Mouse (Mus musculus) thymus, adult 2 months (tissue): ENCODE measurements around the gene Garem2. TPM values are rescaled to one million over a fixed set of nuclear protein-coding genes. Genes with fewer than 3 reads are reported as not detected.

Experiments used
- DNase-seq: peaks from one replicate; pipeline ENCODE4 v3.0.0; 2021
- H3K27ac ChIP-seq: fragments of 200-500 bp; 2 replicates; pipeline ENCODE4 v1.5.1; 2012; ENCODE audit warnings: low read length, control low read depth; ENCODE audit not compliant: control insufficient read depth, insufficient read depth
- H3K27me3 ChIP-seq: fragments of 200-500 bp; 2 replicates; pipeline ENCODE4 v1.6.1; 2012; ENCODE audit warnings: mild to moderate bottlenecking, low read length, moderate library complexity, mixed read lengths; ENCODE audit not compliant: control insufficient read depth, insufficient read depth
- H3K36me3 ChIP-seq: fragments of 200-500 bp; 2 replicates; pipeline ENCODE4 v1.6.1; 2012; ENCODE audit warnings: mild to moderate bottlenecking, low read length, moderate library complexity; ENCODE audit not compliant: control insufficient read depth, insufficient read depth
- H3K4me1 ChIP-seq: fragments of 200-500 bp; replicated peaks from 2 replicates; pipeline ENCODE4 v1.6.1; 2012; ENCODE audit warnings: low read length; ENCODE audit not compliant: control insufficient read depth, insufficient read depth
- H3K4me3 ChIP-seq: fragments of 200-500 bp; 2 replicates; pipeline ENCODE4 v1.5.1; 2012; ENCODE audit warnings: mild to moderate bottlenecking, low read length, control low read depth, moderate library complexity; ENCODE audit not compliant: control insufficient read depth, insufficient read depth
- CTCF ChIP-seq: fragments of 200-500 bp; IDR thresholded peaks from 2 replicates; pipeline ENCODE4 v1.5.1; 2012; ENCODE audit warnings: mild to moderate bottlenecking, control low read depth, low read length, moderate library complexity, borderline replicate concordance; ENCODE audit not compliant: control insufficient read depth, poor library complexity, insufficient read depth; ENCODE audit errors: extremely low read depth
- POLR2A ChIP-seq: fragments of 200-500 bp; IDR thresholded peaks from 2 replicates; pipeline ENCODE4 v1.6.1; 2012; ENCODE audit warnings: mild to moderate bottlenecking, low read length, control low read depth, moderate library complexity; ENCODE audit not compliant: control insufficient read depth, poor library complexity, insufficient read depth; ENCODE audit errors: extremely low read depth
- WGBS: fragments of 180-500 bp; shearing (Covaris S2); methylation state at CpG from one replicate; pipeline ENCODE4 v1.1.7; 2018; 5-methylcytosine and 5-hydroxymethylcytosine counted together
- polyA plus RNA-seq: library from polyadenylated mRNA; depleted of rRNA; stranded (reverse); fragments of >200 nt; gene quantifications from 2 replicates; pipeline ENCODE4 v1.2.3, GENCODE M21; 2012

The Garem2 gene
- polyA plus RNA-seq, 1 experiment = 0.09 TPM

GRCm38 (mm10) chr5:30138193-30138592, 33.2 kb downstream of the Garem2 start:
- Histone ChIP-seq H3K27me3 (no peaks in the 10 kb centered on the region), H3K27ac (no peak overlapping the region), H3K36me3 (peaks cover 67% of the 10 kb centered on the region), H3K4me3 (no peak overlapping the region), H3K4me1 (no peaks in the 10 kb centered on the region)
- DNase-seq = no peak
- 86% methylated on average over 4 of the region's 4 CpGs for WGBS
- no peak for TF ChIP-seq CTCF
- no peak for TF ChIP-seq POLR2A

GRCm38 (mm10) chr5:30146526-30146925, 41.6 kb downstream of the Garem2 start:
- WGBS = 93% methylated on average over 6 of the region's 6 CpGs
- H3K4me3 ChIP-seq = no peak overlapping the region
- H3K27me3 ChIP-seq = no peaks in the 10 kb centered on the region
- no peak overlapping the region for H3K27ac ChIP-seq
- TF ChIP-seq CTCF (no peak), POLR2A (no peak)
- no peak for DNase-seq
- H3K36me3 ChIP-seq = peaks cover 55% of the 10 kb centered on the region
- H3K4me1 ChIP-seq = no peaks in the 10 kb centered on the region

GRCm38 (mm10) chr5:30148133-30148920, 43.4 kb downstream of the Garem2 start:
- TF ChIP-seq POLR2A (no peak), CTCF (no peak)
- H3K4me3 ChIP-seq = no peak overlapping the region
- H3K27me3 ChIP-seq = no peaks in the 10 kb centered on the region
- WGBS = 88% methylated on average over 5 of the region's 5 CpGs
- no peak for DNase-seq
- H3K4me1 ChIP-seq = no peaks in the 10 kb centered on the region
- H3K36me3 ChIP-seq = peaks cover 38% of the 10 kb centered on the region
- no peak overlapping the region for H3K27ac ChIP-seq

GRCm38 (mm10) chr5:30152007-30152406, 47.0 kb downstream of the Garem2 start:
- no peak for DNase-seq
- no peak overlapping the region for H3K27ac ChIP-seq
- no peaks in the 10 kb centered on the region for H3K27me3 ChIP-seq
- no peaks in the 10 kb centered on the region for H3K4me1 ChIP-seq
- peaks cover 3% of the 10 kb centered on the region for H3K36me3 ChIP-seq
- TF ChIP-seq POLR2A (no peak), CTCF (no peak)
- no peak overlapping the region for H3K4me3 ChIP-seq
- WGBS = 90% methylated on average over 4 of the region's 4 CpGs

GRCm38 (mm10) chr5:30152413-30152812, 47.5 kb downstream of the Garem2 start:
- no peak overlapping the region for H3K27ac ChIP-seq
- WGBS = 89% methylated on average over 1 of the region's 1 CpGs
- no peaks in the 10 kb centered on the region for H3K27me3 ChIP-seq
- no peaks in the 10 kb centered on the region for H3K4me1 ChIP-seq
- DNase-seq = no peak
- no peak overlapping the region for H3K4me3 ChIP-seq
- TF ChIP-seq POLR2A (no peak), CTCF (no peak)
- no peaks in the 10 kb centered on the region for H3K36me3 ChIP-seq

GRCm38 (mm10) chr5:30153222-30153621, 48.3 kb downstream of the Garem2 start:
- Histone ChIP-seq H3K27ac (no peak overlapping the region), H3K4me1 (no peaks in the 10 kb centered on the region), H3K4me3 (no peak overlapping the region), H3K27me3 (no peaks in the 10 kb centered on the region), H3K36me3 (no peaks in the 10 kb centered on the region)
- TF ChIP-seq POLR2A (no peak), CTCF (no peak)
- 94% methylated on average over 2 of the region's 2 CpGs for WGBS
- no peak for DNase-seq
